Mouse (Mus musculus): ENCODE measurements around the gene Pik3r3.
A peak's percentile ranks its signal among the peaks of the same experiment; 100 is the strongest.

GRCm38 (mm10) chr4:116300878-116301355 is 79.5 kb downstream of the Pik3r3 start:
- peak; percentile 94 for TF ChIP-seq ETS1 (conservative IDR thresholded peaks at IDR 0.05; ENCODE audit: low read depth, low read length)
- TF ChIP-seq CTCF (conservative IDR thresholded peaks at IDR 0.05 in 1 of 2, IDR thresholded peaks at IDR 0.05 in 1 of 2; ENCODE audit: low read depth in 2 of 2, low read length in 2 of 2): no peak
- no peak for TF ChIP-seq ZNF384 (IDR thresholded peaks at IDR 0.05; ENCODE audit: low read depth, low read length)
- TF ChIP-seq CHD1 (IDR thresholded peaks at IDR 0.05; ENCODE audit: low read depth, low read length): no peak
- TF ChIP-seq UBTF (IDR thresholded peaks at IDR 0.05; ENCODE audit: low read depth, low read length): no peak
- TF ChIP-seq USF1 (IDR thresholded peaks at IDR 0.05; ENCODE audit: low read depth, low read length): peak; percentile 69
